Mouse (Mus musculus): ENCODE measurements at regions not wholly inside any gene's neighbourhood (a gene's known extent, or its start where the extent isn't known, plus 50 kb on each side); places are given as distances from the start of the nearest gene placed in this dataset.

- TF ChIP-seq CHD1 (IDR thresholded peaks at IDR 0.05; ENCODE audit: low read depth, low read length) (no peak), CTCF (IDR thresholded peaks at IDR 0.05 in 2 of 3, conservative IDR thresholded peaks at IDR 0.05 in 1 of 3; ENCODE audit: control insufficient read depth in 1 of 3, insufficient read depth in 1 of 3, low read depth in 2 of 3, low read length in 3 of 3, poor library complexity in 1 of 3, severe bottlenecking in 1 of 3) (no peak), TAL1 (IDR thresholded peaks at IDR 0.05; ENCODE audit: low read length) (no peak)
Observed at GRCm38 (mm10) chr10:56598191-56598590, 221.1 kb downstream of the Gja1 start.
